Mouse (Mus musculus): Measurements from ENCODE around the gene Fmc1.
A peak's percentile ranks its signal among the peaks of the same experiment; 100 is the strongest.
"Not testable (repeated sequence)": the region's sequence is repeated elsewhere in the genome, so short reads cannot be mapped to it uniquely, and the experiment has no call there.

Gene Fmc1

GRCm38 (mm10) chr6:38533428-38534405 lies at the start of gene Fmc1:
TSS of gene Fmc1 (plus strand) at chr6:38533502.
- peak; percentile 97 for DNase-seq (ENCODE audit: low read depth, low spot score)

GRCm38 (mm10) chr6:38492550-38492949 lies 40.8 kb upstream of the Fmc1 start:
- peak; percentile 17 for DNase-seq (ENCODE audit: low read depth, low spot score)

GRCm38 (mm10) chr6:38495641-38496040 lies 37.7 kb upstream of the Fmc1 start:
- DNase-seq (ENCODE audit: low read depth, low spot score) = no peak

GRCm38 (mm10) chr6:38512096-38512495 lies 21.2 kb upstream of the Fmc1 start:
- DNase-seq (ENCODE audit: low read depth, low spot score) = no peak

- no peak for DNase-seq (ENCODE audit: low read depth, low spot score)
Measured at GRCm38 (mm10) chr6:38512830-38513229, 20.5 kb upstream of the Fmc1 start.

- no peak for DNase-seq (ENCODE audit: low read depth, low spot score)
Measured at GRCm38 (mm10) chr6:38515201-38515600, 18.1 kb upstream of the Fmc1 start.

- no peak for DNase-seq (ENCODE audit: low read depth, low spot score)
Measured at GRCm38 (mm10) chr6:38523851-38524250, 9.5 kb upstream of the Fmc1 start.

- DNase-seq (ENCODE audit: low read depth, low spot score) = no peak
Measured at GRCm38 (mm10) chr6:38531211-38531820, 2.0 kb upstream of the Fmc1 start.

GRCm38 (mm10) chr6:38532500-38533420 lies 542 bp upstream of the Fmc1 start:
- DNase-seq (ENCODE audit: low read depth, low spot score) = peak; percentile 13

- peak; percentile 99 for DNase-seq (ENCODE audit: low read depth, low spot score)
Measured at GRCm38 (mm10) chr6:38534640-38535365, 1.5 kb downstream of the Fmc1 start.

GRCm38 (mm10) chr6:38535366-38535690 lies 2.0 kb downstream of the Fmc1 start:
- DNase-seq (ENCODE audit: low read depth, low spot score) = no peak

- DNase-seq (ENCODE audit: low read depth, low spot score) = no peak
Measured at GRCm38 (mm10) chr6:38535788-38536187, 2.5 kb downstream of the Fmc1 start.

- not testable (repeated sequence) for DNase-seq (ENCODE audit: low read depth, low spot score)
Measured at GRCm38 (mm10) chr6:38544141-38544540, 10.8 kb downstream of the Fmc1 start.

- not testable (repeated sequence) for DNase-seq (ENCODE audit: low read depth, low spot score)
Measured at GRCm38 (mm10) chr6:38547005-38547404, 13.7 kb downstream of the Fmc1 start.

GRCm38 (mm10) chr6:38547707-38548106 lies 14.4 kb downstream of the Fmc1 start:
- DNase-seq (ENCODE audit: low read depth, low spot score) = no peak

GRCm38 (mm10) chr6:38548595-38548994 lies 15.3 kb downstream of the Fmc1 start:
- DNase-seq (ENCODE audit: low read depth, low spot score) = not testable (repeated sequence)

- not testable (repeated sequence) for DNase-seq (ENCODE audit: low read depth, low spot score)
Measured at GRCm38 (mm10) chr6:38549840-38550239, 16.5 kb downstream of the Fmc1 start.

GRCm38 (mm10) chr6:38550250-38551061 lies 17.2 kb downstream of the Fmc1 start:
- DNase-seq (ENCODE audit: low read depth, low spot score) = no peak

- DNase-seq (ENCODE audit: low read depth, low spot score) = peak; percentile 98
Measured at GRCm38 (mm10) chr6:38551062-38551988, 18.0 kb downstream of the Fmc1 start, which contains the start of gene Luc7l2. TSS of gene Luc7l2 (plus strand) at chr6:38551334.

Measured in retina, postnatal 7 days (tissue).